Mouse (Mus musculus): ENCODE measurements at regions not wholly inside any gene's neighbourhood (a gene's known extent, or its start where the extent isn't known, plus 50 kb on each side); places are given as distances from the start of the nearest gene placed in this dataset.
A peak's percentile ranks its signal among the peaks of the same experiment; 100 is the strongest.

GRCm38 (mm10) chr2:142964340-142964739 is 63.0 kb upstream of the Kif16b start:
- H3K9me3 ChIP-seq (ENCODE audit: control insufficient read depth, low read length), result no peaks in the 10 kb centered on the region
- no peaks in the 10 kb centered on the region for H3K4me1 ChIP-seq (replicated peaks; ENCODE audit: control insufficient read depth, insufficient read depth, low read length)
- WGBS, result 72% methylated on average over 2 of the region's 2 CpGs
- no peak overlapping the region for H3K4me3 ChIP-seq (ENCODE audit: low read depth, low read length)
- no peaks in the 10 kb centered on the region for H3K36me3 ChIP-seq (ENCODE audit: control insufficient read depth, insufficient read depth, low read length)
- no peak for DNase-seq (ENCODE audit: low spot score)
- ATAC-seq (ENCODE audit: low FRiP score), result no peak
- H3K27me3 ChIP-seq (ENCODE audit: control insufficient read depth, insufficient read depth, low read length), result no peaks in the 10 kb centered on the region
- H3K4me2 ChIP-seq (replicated peaks; ENCODE audit: low read depth, low read length), result no peak overlapping the region
- no peak overlapping the region for H3K9ac ChIP-seq (ENCODE audit: low read depth, low read length)
- H3K27ac ChIP-seq (ENCODE audit: low read depth, low read length), result no peak overlapping the region

GRCm38 (mm10) chr2:142967250-142967649 is 65.9 kb upstream of the Kif16b start:
- no peak overlapping the region for H3K4me2 ChIP-seq (replicated peaks; ENCODE audit: low read depth, low read length)
- no peaks in the 10 kb centered on the region for H3K9me3 ChIP-seq (ENCODE audit: control insufficient read depth, low read length)
- DNase-seq (ENCODE audit: low spot score), result peak; percentile 77
- H3K4me1 ChIP-seq (replicated peaks; ENCODE audit: control insufficient read depth, insufficient read depth, low read length), result no peaks in the 10 kb centered on the region
- WGBS, result 30% methylated on average over 4 of the region's 4 CpGs
- H3K36me3 ChIP-seq (ENCODE audit: control insufficient read depth, insufficient read depth, low read length), result no peaks in the 10 kb centered on the region
- H3K4me3 ChIP-seq (ENCODE audit: low read depth, low read length), result no peak overlapping the region
- no peak; the same call in 1 of the 2 replicates for ATAC-seq (ENCODE audit: low FRiP score)
- no peaks in the 10 kb centered on the region for H3K27me3 ChIP-seq (ENCODE audit: control insufficient read depth, insufficient read depth, low read length)
- H3K27ac ChIP-seq (ENCODE audit: low read depth, low read length), result no peak overlapping the region
- no peak overlapping the region for H3K9ac ChIP-seq (ENCODE audit: low read depth, low read length)

GRCm38 (mm10) chr2:142980771-142981170 is 79.4 kb upstream of the Kif16b start:
- ATAC-seq (ENCODE audit: low FRiP score) (peak; percentile 78), DNase-seq (ENCODE audit: low spot score) (peak; percentile 42)
- Histone ChIP-seq H3K4me2 (replicated peaks; ENCODE audit: low read depth, low read length) (no peak overlapping the region), H3K27me3 (ENCODE audit: control insufficient read depth, insufficient read depth, low read length) (no peaks in the 10 kb centered on the region), H3K4me3 (ENCODE audit: low read depth, low read length) (no peak overlapping the region), H3K4me1 (replicated peaks; ENCODE audit: control insufficient read depth, insufficient read depth, low read length) (no peaks in the 10 kb centered on the region), H3K36me3 (ENCODE audit: control insufficient read depth, insufficient read depth, low read length) (no peaks in the 10 kb centered on the region), H3K9ac (ENCODE audit: low read depth, low read length) (no peak overlapping the region), H3K27ac (ENCODE audit: low read depth, low read length) (no peak overlapping the region; the same call in 1 of the 2 replicates), H3K9me3 (ENCODE audit: control insufficient read depth, low read length) (no peaks in the 10 kb centered on the region)
- 35% methylated on average over 4 of the region's 4 CpGs for WGBS

GRCm38 (mm10) chr2:142988691-142989090 is 74.1 kb upstream of the Snrpb2 start:
- H3K9me3 ChIP-seq (ENCODE audit: control insufficient read depth, low read length), result no peaks in the 10 kb centered on the region
- H3K27ac ChIP-seq (ENCODE audit: low read depth, low read length), result no peak overlapping the region
- no peak overlapping the region for H3K9ac ChIP-seq (ENCODE audit: low read depth, low read length)
- no peaks in the 10 kb centered on the region for H3K36me3 ChIP-seq (ENCODE audit: control insufficient read depth, insufficient read depth, low read length)
- no peak overlapping the region for H3K4me3 ChIP-seq (ENCODE audit: low read depth, low read length)
- ATAC-seq (ENCODE audit: low FRiP score) (no peak), DNase-seq (ENCODE audit: low spot score) (no peak)
- 55% methylated on average over 3 of the region's 3 CpGs for WGBS
- H3K27me3 ChIP-seq (ENCODE audit: control insufficient read depth, insufficient read depth, low read length), result no peaks in the 10 kb centered on the region
- no peaks in the 10 kb centered on the region for H3K4me1 ChIP-seq (replicated peaks; ENCODE audit: control insufficient read depth, insufficient read depth, low read length)
- no peak overlapping the region for H3K4me2 ChIP-seq (replicated peaks; ENCODE audit: low read depth, low read length)

GRCm38 (mm10) chr2:142996088-142996487 is 66.8 kb upstream of the Snrpb2 start:
- H3K4me2 ChIP-seq (replicated peaks; ENCODE audit: low read depth, low read length), result no peak overlapping the region
- H3K9ac ChIP-seq (ENCODE audit: low read depth, low read length), result no peak overlapping the region
- no peaks in the 10 kb centered on the region for H3K4me1 ChIP-seq (replicated peaks; ENCODE audit: control insufficient read depth, insufficient read depth, low read length)
- ATAC-seq (ENCODE audit: low FRiP score), result no peak
- H3K4me3 ChIP-seq (ENCODE audit: low read depth, low read length), result no peak overlapping the region
- no peak for DNase-seq (ENCODE audit: low spot score)
- H3K9me3 ChIP-seq (ENCODE audit: control insufficient read depth, low read length), result no peaks in the 10 kb centered on the region
- H3K27ac ChIP-seq (ENCODE audit: low read depth, low read length), result no peak overlapping the region
- H3K27me3 ChIP-seq (ENCODE audit: control insufficient read depth, insufficient read depth, low read length), result no peaks in the 10 kb centered on the region
- H3K36me3 ChIP-seq (ENCODE audit: control insufficient read depth, insufficient read depth, low read length), result no peaks in the 10 kb centered on the region

GRCm38 (mm10) chr2:143002874-143003273 is 60.0 kb upstream of the Snrpb2 start:
- no peak overlapping the region for H3K4me2 ChIP-seq (replicated peaks; ENCODE audit: low read depth, low read length)
- DNase-seq (ENCODE audit: low spot score), result no peak
- H3K9me3 ChIP-seq (ENCODE audit: control insufficient read depth, low read length), result no peaks in the 10 kb centered on the region
- WGBS, result 81% methylated on average over 6 of the region's 6 CpGs
- no peaks in the 10 kb centered on the region for H3K27me3 ChIP-seq (ENCODE audit: control insufficient read depth, insufficient read depth, low read length)
- no peak for ATAC-seq (ENCODE audit: low FRiP score)
- H3K36me3 ChIP-seq (ENCODE audit: control insufficient read depth, insufficient read depth, low read length), result no peaks in the 10 kb centered on the region
- H3K4me3 ChIP-seq (ENCODE audit: low read depth, low read length), result no peak overlapping the region
- no peak overlapping the region for H3K9ac ChIP-seq (ENCODE audit: low read depth, low read length)
- no peak overlapping the region for H3K27ac ChIP-seq (ENCODE audit: low read depth, low read length)
- no peaks in the 10 kb centered on the region for H3K4me1 ChIP-seq (replicated peaks; ENCODE audit: control insufficient read depth, insufficient read depth, low read length)

- Histone ChIP-seq H3K4me1 (replicated peaks; ENCODE audit: control insufficient read depth, insufficient read depth, low read length) (no peaks in the 10 kb centered on the region), H3K4me2 (replicated peaks; ENCODE audit: low read depth, low read length) (no peak overlapping the region), H3K9ac (ENCODE audit: low read depth, low read length) (no peak overlapping the region), H3K36me3 (ENCODE audit: control insufficient read depth, insufficient read depth, low read length) (no peaks in the 10 kb centered on the region), H3K27me3 (ENCODE audit: control insufficient read depth, insufficient read depth, low read length) (no peaks in the 10 kb centered on the region), H3K9me3 (ENCODE audit: control insufficient read depth, low read length) (no peaks in the 10 kb centered on the region), H3K27ac (ENCODE audit: low read depth, low read length) (no peak overlapping the region), H3K4me3 (ENCODE audit: low read depth, low read length) (no peak overlapping the region)
- ATAC-seq (ENCODE audit: low FRiP score) (no peak), DNase-seq (ENCODE audit: low spot score) (no peak)
- WGBS, result 82% methylated on average over 3 of the region's 3 CpGs
Measured at GRCm38 (mm10) chr2:143003341-143003740, 59.5 kb upstream of the Snrpb2 start.

- no peaks in the 10 kb centered on the region for H3K27me3 ChIP-seq (ENCODE audit: control insufficient read depth, insufficient read depth, low read length)
- H3K36me3 ChIP-seq (ENCODE audit: control insufficient read depth, insufficient read depth, low read length), result no peaks in the 10 kb centered on the region
- H3K27ac ChIP-seq (ENCODE audit: low read depth, low read length), result no peak overlapping the region
- 58% methylated on average over 8 of the region's 8 CpGs for WGBS
- H3K4me1 ChIP-seq (replicated peaks; ENCODE audit: control insufficient read depth, insufficient read depth, low read length), result no peaks in the 10 kb centered on the region
- DNase-seq (ENCODE audit: low spot score), result peak; percentile 25
- H3K4me2 ChIP-seq (replicated peaks; ENCODE audit: low read depth, low read length), result no peak overlapping the region
- H3K9me3 ChIP-seq (ENCODE audit: control insufficient read depth, low read length), result no peaks in the 10 kb centered on the region
- no peak overlapping the region for H3K9ac ChIP-seq (ENCODE audit: low read depth, low read length)
- ATAC-seq (ENCODE audit: low FRiP score), result no peak
- no peak overlapping the region for H3K4me3 ChIP-seq (ENCODE audit: low read depth, low read length)
Measured at GRCm38 (mm10) chr2:143011380-143011779, 51.5 kb upstream of the Snrpb2 start.
